Mouse (Mus musculus): Measurements from ENCODE around the gene Gzmk. TPM values are rescaled to one million over a fixed set of nuclear protein-coding genes. Genes with fewer than 3 reads are reported as not detected.

Gene Gzmk
- total and polyA plus RNA-seq, 3 experiments = not detected

- in situ Hi-C loops (cut with MboI; ENCODE audit: low pct_ligation_motif_present, low pct_unique_long_range_greater_than_20kb, low sequenced_read_pairs) = no loop called here
- H3K4me1 ChIP-seq (ENCODE audit: control insufficient read depth in 1 of 2, insufficient read depth in 2 of 2) = peaks cover 4 to 11% of the 10 kb centered on the region in 2 experiments
- no peaks in the 10 kb centered on the region for H3K9me3 ChIP-seq (replicated peaks; ENCODE audit: low read length)
- DNase-seq (ENCODE audit: extremely low read depth) = no peak
- no peak overlapping the region for H3K9ac ChIP-seq (ENCODE audit: insufficient read depth, low read depth)
- H3K4me2 ChIP-seq (ENCODE audit: insufficient read depth, low read depth, poor library complexity, severe bottlenecking) = no peak overlapping the region
- H3K79me2 ChIP-seq (replicated peaks; ENCODE audit: control insufficient read depth, extremely low read depth, insufficient read depth, poor library complexity, severe bottlenecking) = no peaks in the 10 kb centered on the region
- no peaks in the 10 kb centered on the region for H3K27me3 ChIP-seq (replicated peaks)
- TF ChIP-seq CHD2 (IDR thresholded peaks at IDR 0.05; ENCODE audit: low read length) = no peak
- no peak for TF ChIP-seq CTCF (conservative IDR thresholded peaks at IDR 0.05 in 1 of 2, IDR thresholded peaks at IDR 0.05 in 1 of 2; ENCODE audit: low read depth in 2 of 2, low read length in 2 of 2)
- no peaks in the 10 kb centered on the region for H3K36me3 ChIP-seq (replicated peaks in 1 of 2; ENCODE audit: control insufficient read depth in 1 of 2, insufficient read depth in 1 of 2, low read length in 1 of 2)
- no peak overlapping the region for H3K4me3 ChIP-seq (replicated peaks in 1 of 3; ENCODE audit: low read depth in 2 of 3, low read length in 2 of 3, poor library complexity in 1 of 3)
- dilution Hi-C loops (cut with MboI; ENCODE audit: extremely low pct_ligation_motif_present, extremely low pct_unique_long_range_greater_than_20kb, low sequenced_read_pairs) = no loop called here
- H3K27ac ChIP-seq (ENCODE audit: insufficient read depth, low read depth) = no peak overlapping the region
Measured at GRCm38 (mm10) chr13:113201631-113202030, 24.1 kb downstream of the Gzmk start.

- Histone ChIP-seq H3K27me3 (replicated peaks) (no peaks in the 10 kb centered on the region), H3K27ac (ENCODE audit: insufficient read depth, low read depth) (no peak overlapping the region), H3K9ac (ENCODE audit: insufficient read depth, low read depth) (no peak overlapping the region), H3K4me1 (ENCODE audit: control insufficient read depth in 1 of 2, insufficient read depth in 2 of 2) (peaks cover 4 to 11% of the 10 kb centered on the region in 2 experiments), H3K9me3 (replicated peaks; ENCODE audit: low read length) (no peaks in the 10 kb centered on the region), H3K4me2 (ENCODE audit: insufficient read depth, low read depth, poor library complexity, severe bottlenecking) (no peak overlapping the region), H3K4me3 (replicated peaks in 1 of 3; ENCODE audit: low read depth in 2 of 3, low read length in 2 of 3, poor library complexity in 1 of 3) (no peak overlapping the region), H3K36me3 (replicated peaks in 1 of 2; ENCODE audit: control insufficient read depth in 1 of 2, insufficient read depth in 1 of 2, low read length in 1 of 2) (no peaks in the 10 kb centered on the region), H3K79me2 (replicated peaks; ENCODE audit: control insufficient read depth, extremely low read depth, insufficient read depth, poor library complexity, severe bottlenecking) (no peaks in the 10 kb centered on the region)
- TF ChIP-seq USF1 (IDR thresholded peaks at IDR 0.05; ENCODE audit: low read depth, low read length) (no peak), ZC3H11A (IDR thresholded peaks at IDR 0.05; ENCODE audit: low read depth, low read length) (no peak), CHD2 (IDR thresholded peaks at IDR 0.05; ENCODE audit: low read length) (no peak), RCOR1 (conservative IDR thresholded peaks at IDR 0.05; ENCODE audit: low read depth, low read length) (no peak), MAZ (IDR thresholded peaks at IDR 0.05; ENCODE audit: low read depth, low read length) (no peak), CHD1 (IDR thresholded peaks at IDR 0.05; ENCODE audit: low read depth, low read length) (no peak), ELF1 (IDR thresholded peaks at IDR 0.05; ENCODE audit: low read depth, low read length) (no peak), JUN (IDR thresholded peaks at IDR 0.05; ENCODE audit: insufficient read depth, low read depth, low read length) (no peak), ZKSCAN1 (IDR thresholded peaks at IDR 0.05; ENCODE audit: borderline replicate concordance, low read depth, low read length) (no peak), PAX5 (IDR thresholded peaks at IDR 0.05; ENCODE audit: low read length) (no peak), CTCF (conservative IDR thresholded peaks at IDR 0.05 in 1 of 2, IDR thresholded peaks at IDR 0.05 in 1 of 2; ENCODE audit: low read depth in 2 of 2, low read length in 2 of 2) (no peak), MEF2A (IDR thresholded peaks at IDR 0.05; ENCODE audit: borderline replicate concordance, low read depth, low read length) (no peak), MYC (IDR thresholded peaks at IDR 0.05; ENCODE audit: low read depth, low read length) (no peak), RAD21 (IDR thresholded peaks at IDR 0.05; ENCODE audit: low read depth, low read length) (no peak), NELFE (IDR thresholded peaks at IDR 0.05; ENCODE audit: low read depth, low read length) (no peak), USF2 (conservative IDR thresholded peaks at IDR 0.05; ENCODE audit: low read depth, low read length) (no peak), KAT2A (IDR thresholded peaks at IDR 0.05; ENCODE audit: insufficient replicate concordance, low read length) (no peak), HCFC1 (IDR thresholded peaks at IDR 0.05; ENCODE audit: low read depth, low read length) (no peak), ETS1 (conservative IDR thresholded peaks at IDR 0.05; ENCODE audit: low read depth, low read length) (no peak)
- in situ Hi-C loops (cut with MboI; ENCODE audit: low pct_ligation_motif_present, low pct_unique_long_range_greater_than_20kb, low sequenced_read_pairs) = no loop called here
- DNase-seq (ENCODE audit: extremely low read depth) = no peak
- dilution Hi-C loops (cut with MboI; ENCODE audit: extremely low pct_ligation_motif_present, extremely low pct_unique_long_range_greater_than_20kb, low sequenced_read_pairs) = no loop called here
Measured at GRCm38 (mm10) chr13:113200726-113201125, 25.0 kb downstream of the Gzmk start.

Measured in CH12.LX (cell line).